ENCODE assay signal across 23 mouse cellular contexts in genomic region chr12:52944274-52944673, GRCm38 (mm10).
"Had no signal": no experiment of that assay in that cellular context is flagged by ENCODE, and none has a peak within 500 bp of the region (broad histone marks: within the 10 kb centered on the region; RNA-seq: fewer than 3 reads in every experiment).

No protein-coding gene starts in this region.

- H3K36me3 ChIP-seq: heart, embryonic 10.5 days; limb, embryonic 13.5 days; limb, embryonic 15.5 days; liver, embryonic 12.5 days had no signal

- H3K4me1 ChIP-seq: liver, embryonic 12.5 days had no signal

- H3K4me2 ChIP-seq: heart, embryonic 12.5 days; hindbrain, embryonic 13.5 days; hindbrain, embryonic 15.5 days; limb, embryonic 13.5 days; limb, embryonic 15.5 days; liver, embryonic 12.5 days had no signal

- H3K27ac ChIP-seq: gastrocnemius, adult 2 months; heart, embryonic 10.5 days; hindbrain, embryonic 13.5 days; hindbrain, embryonic 15.5 days; hindbrain, postnatal 0 days; limb, embryonic 13.5 days; limb, embryonic 15.5 days; liver, embryonic 12.5 days had no signal

- H3K9me3 ChIP-seq: heart, embryonic 10.5 days; heart, embryonic 12.5 days; hindbrain, embryonic 13.5 days; hindbrain, embryonic 15.5 days; limb, embryonic 13.5 days; limb, embryonic 15.5 days; liver, embryonic 12.5 days had no signal

- H3K9ac ChIP-seq: forebrain, postnatal 0 days; heart, embryonic 12.5 days; hindbrain, embryonic 13.5 days; hindbrain, embryonic 15.5 days; limb, embryonic 13.5 days; limb, embryonic 15.5 days; liver, embryonic 12.5 days had no signal

- ATAC-seq: forebrain, postnatal 0 days; intestine, embryonic 16.5 days; liver, embryonic 12.5 days had no signal

- H3K27me3 ChIP-seq: heart, embryonic 12.5 days; hindbrain, embryonic 13.5 days; hindbrain, embryonic 15.5 days; limb, embryonic 13.5 days; limb, embryonic 15.5 days; liver, embryonic 12.5 days had no signal

- H3K4me3 ChIP-seq: gastrocnemius, adult 2 months; heart, embryonic 10.5 days; heart, embryonic 12.5 days; hindbrain, embryonic 13.5 days; hindbrain, embryonic 15.5 days; limb, embryonic 13.5 days; limb, embryonic 15.5 days; liver, embryonic 12.5 days had no signal

- DNase-seq: forebrain, postnatal 0 days; gastrocnemius, adult 2 months; gastrocnemius, postnatal 10 days; gastrocnemius, postnatal 36 days; heart, adult 18-20 months; heart, postnatal 10 days; heart, postnatal 36 days; kidney, adult 18-20 months; kidney, adult 8-10 months; kidney, postnatal 14 days; kidney, postnatal 36 days; layer of hippocampus, adult 9-11 months; layer of hippocampus, postnatal 36 days; left cerebral cortex, postnatal 4 days had no signal
